Mouse (Mus musculus): ENCODE results near the gene Pid1.
"Not testable (repeated sequence)": the region's sequence is repeated elsewhere in the genome, so short reads cannot be mapped to it uniquely, and the experiment has no call there.

The Pid1 gene

DNA sequence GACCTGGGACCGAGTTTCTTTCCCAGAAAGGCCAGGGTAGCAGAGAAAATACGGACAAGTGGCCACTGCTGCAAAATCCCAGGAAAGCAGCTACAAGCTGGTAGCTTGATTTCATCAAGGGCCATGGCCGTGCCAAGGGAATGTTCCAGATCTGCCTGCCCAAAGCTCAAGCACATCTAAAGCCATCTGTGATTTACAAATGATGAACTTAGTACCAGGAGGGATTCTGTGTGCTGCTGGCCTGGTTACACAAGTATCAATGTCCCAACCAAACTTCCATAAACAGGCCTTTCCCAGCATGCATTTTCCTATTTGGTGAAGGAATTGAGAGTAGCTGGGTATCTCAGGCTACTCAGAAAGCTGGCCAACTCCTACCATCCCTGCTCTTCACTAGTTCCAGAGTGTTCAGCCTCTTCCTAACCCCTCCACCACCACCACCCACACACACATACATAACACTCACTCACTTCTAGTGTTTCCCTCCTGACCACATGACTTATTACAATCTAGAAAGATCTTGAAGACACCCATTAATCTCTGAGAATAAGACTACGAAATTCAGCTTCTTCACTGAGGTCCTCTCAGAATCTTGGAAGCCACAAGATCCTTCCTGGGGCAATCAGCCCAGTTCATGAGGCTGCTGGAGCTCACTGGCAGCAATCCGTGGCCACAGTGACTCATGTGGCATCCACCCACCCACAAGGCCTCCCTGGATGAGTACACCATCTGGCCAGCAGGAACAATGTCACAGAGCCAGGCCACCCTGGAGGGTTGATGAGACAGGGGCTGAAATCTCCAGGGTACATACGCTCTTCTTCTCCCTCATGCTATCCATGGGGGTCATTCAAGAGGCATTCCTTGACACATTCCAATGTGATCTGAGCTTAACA is 4.1 kb downstream of the Pid1 start:
- DNase-seq (ENCODE audit: low read depth, low spot score), result peak; percentile 98

DNA sequence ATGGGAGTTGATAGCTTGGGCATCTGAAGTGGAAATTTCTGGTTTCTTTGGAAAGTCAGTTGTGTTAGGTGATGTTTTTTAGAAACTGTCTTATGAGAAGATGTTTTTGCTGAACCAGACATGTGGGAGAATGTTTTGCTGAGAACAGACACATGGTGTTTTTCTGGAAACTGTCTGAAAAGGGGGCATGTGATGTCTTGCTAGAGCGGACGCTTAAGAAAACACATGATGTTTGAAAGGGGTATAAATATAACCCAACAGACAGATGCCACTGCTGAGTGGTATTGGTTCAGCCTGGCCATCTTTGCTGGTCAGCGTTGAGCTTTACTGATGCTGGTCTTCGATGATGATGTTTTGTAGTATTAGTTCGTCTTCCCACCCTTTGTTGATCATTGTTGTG is 6.8 kb downstream of the Pid1 start:
- no peak for DNase-seq (ENCODE audit: low read depth, low spot score)

DNA sequence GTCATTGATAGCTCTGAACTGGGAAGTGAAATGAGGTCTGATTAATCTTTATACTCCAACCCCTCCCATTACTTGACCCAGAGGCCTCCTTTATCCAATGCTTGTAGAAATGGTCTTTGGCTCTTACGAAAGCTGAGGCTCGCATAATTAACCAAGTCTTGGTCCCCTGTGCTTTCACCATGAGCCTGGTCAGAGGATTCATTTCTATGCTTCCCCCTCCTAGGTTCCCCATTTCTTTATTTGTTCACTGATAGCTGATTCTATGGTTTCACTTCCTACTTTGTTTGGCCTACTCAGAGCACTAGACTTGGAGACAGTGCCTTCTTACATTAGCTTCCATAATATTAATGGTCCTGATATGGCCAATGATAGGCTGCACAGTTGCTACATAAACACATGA is 13.7 kb downstream of the Pid1 start:
- no peak for DNase-seq (ENCODE audit: low read depth, low spot score)

DNA sequence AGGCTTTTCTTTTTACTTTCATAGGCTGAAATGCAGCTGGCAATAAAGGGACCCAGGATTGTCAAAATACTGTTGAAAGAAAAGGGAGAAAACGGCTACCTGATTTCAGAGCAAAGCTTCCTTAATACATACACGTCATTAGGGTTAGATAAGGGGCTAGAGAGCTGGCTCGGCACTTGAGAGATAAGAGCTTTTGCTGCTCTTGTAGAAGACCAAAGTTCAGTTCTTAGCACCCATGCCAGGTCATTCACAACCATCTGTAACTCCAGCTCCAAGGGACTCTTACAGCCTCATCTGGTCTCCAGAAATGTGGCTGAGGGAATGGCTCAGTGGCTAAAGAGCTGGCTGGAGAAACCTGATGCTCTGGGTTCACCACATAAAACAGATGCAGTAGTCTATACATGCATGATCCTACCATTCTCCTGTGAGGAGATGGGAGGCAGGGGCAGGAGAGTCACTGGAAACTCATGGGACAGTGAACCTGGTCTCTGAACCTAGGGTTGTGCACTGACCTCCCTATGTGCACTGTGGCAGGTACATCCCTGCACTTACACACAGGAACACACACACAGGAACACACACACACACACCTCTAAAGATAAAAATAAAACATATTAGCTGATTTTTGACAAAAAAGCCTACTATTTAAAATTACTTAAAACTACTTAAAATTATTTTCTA is 16.0 kb downstream of the Pid1 start:
- no peak for DNase-seq (ENCODE audit: low read depth, low spot score)

DNA sequence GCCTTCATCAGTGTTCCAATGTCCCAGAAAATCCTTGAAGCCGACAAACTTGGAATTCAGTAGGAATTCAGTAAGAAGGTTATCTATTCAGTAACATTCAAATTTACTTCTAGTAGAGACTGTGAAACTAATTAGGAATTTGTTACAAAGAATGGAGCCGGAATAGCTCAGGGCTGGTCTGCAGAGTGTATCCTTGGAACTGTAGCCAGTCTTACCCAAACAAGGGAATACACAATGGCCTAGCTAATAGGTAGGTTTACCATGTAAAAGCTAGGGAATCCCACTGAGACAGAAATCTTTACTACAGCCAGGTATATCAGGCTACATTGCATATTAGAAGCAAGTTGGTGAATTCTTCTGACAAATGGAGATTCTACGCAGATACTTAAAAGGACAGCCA is 31.2 kb downstream of the Pid1 start:
- not testable (repeated sequence) for DNase-seq (ENCODE audit: low read depth, low spot score)

DNA sequence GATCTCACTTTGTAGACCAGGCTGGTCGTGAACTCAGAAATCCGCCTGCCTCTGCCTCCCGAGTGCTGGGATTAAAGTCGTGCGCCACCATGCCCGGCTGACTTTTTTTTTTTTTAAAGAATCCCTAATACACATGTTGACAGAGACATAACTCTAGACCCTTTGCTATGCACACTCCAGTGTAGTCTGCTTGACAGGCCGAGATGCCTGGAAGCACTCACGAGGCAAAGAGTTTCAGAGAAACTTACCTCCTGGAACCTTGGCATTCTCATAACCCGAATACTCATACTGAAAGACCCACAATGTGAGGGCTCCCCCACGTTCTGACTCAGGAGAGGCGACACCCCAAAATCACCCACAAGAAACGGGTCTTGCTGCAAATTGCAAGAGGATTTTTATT is 32.1 kb downstream of the Pid1 start:
- not testable (repeated sequence) for DNase-seq (ENCODE audit: low read depth, low spot score)

DNA sequence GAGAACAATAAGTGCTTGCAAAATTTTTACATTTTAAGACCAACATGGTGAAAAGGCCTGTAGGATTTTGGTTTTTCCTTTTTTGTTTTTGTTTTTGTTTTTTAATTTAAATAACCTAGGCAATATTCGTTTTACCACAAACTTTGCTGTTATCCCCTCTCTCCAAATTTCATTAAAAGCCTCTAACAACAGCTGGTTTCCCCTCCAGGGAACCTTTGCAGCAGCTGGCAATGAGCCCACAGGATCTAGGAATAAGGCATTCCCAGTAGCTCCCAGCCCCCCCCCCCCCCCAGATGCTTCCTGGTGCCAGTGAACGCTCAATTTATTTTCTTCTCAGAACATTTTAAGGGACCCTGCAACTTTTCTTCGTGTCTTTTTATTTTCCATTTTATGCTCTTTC is 38.7 kb downstream of the Pid1 start:
- no peak for DNase-seq (ENCODE audit: low read depth, low spot score)

DNA sequence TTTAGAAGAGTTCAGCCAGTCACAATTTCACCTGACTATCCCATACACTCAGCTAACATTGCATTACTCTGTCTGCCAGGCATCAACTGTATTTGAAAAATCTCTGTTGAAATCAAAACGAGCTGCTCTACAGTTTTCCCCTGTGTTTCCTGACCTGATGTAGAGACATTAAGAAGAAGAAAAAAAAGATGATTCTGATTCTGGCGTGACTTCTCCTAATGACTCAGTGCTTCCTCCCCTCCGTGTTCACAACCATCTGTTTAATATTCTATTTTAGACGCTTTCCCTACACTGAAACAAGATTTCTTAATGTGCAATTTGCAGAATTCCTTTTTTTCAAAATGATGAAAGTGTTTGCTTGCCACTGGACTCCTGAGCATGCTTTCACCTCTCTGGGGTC is 42.7 kb downstream of the Pid1 start:
- peak; percentile 22 for DNase-seq (ENCODE audit: low read depth, low spot score)

DNA sequence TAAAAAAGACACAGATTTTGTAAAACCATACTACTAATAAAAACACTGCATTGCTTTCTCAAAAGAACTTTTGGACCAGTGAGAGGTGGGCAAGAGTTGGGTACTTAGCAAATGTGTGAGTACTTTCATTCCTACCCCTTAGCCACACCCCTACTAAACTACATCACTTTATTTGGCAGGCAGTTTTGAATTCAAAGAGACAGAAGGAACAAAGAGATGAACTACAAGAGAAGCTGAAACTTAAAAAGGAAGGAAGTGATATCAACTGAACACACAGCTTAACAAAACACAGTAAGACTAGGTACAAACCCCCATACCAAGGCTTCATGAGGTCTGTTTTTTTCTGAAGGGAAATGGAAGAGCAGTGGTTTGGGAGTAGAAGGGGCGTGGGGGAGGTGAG is 45.4 kb downstream of the Pid1 start:
- DNase-seq (ENCODE audit: low read depth, low spot score), result no peak

DNA sequence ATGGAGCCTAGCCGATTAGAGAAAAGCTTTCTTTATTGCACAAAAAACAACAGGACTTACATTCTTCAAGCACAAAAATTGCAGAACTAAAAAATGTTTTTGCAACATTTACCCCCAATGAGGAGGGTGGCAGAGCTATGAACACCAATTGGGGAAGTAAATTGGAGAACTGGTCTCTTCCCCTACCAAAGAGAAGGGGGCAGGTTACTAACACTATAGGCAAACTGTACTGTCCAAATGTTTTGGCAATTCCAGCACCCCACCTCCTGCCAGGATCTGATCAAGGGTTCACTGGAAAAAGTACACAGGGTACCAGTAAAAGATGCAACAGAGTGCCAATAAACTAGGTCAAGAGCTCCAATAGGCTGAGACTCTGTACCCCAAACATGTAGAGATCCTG is 46.2 kb downstream of the Pid1 start:
- no peak for DNase-seq (ENCODE audit: low read depth, low spot score)

DNA sequence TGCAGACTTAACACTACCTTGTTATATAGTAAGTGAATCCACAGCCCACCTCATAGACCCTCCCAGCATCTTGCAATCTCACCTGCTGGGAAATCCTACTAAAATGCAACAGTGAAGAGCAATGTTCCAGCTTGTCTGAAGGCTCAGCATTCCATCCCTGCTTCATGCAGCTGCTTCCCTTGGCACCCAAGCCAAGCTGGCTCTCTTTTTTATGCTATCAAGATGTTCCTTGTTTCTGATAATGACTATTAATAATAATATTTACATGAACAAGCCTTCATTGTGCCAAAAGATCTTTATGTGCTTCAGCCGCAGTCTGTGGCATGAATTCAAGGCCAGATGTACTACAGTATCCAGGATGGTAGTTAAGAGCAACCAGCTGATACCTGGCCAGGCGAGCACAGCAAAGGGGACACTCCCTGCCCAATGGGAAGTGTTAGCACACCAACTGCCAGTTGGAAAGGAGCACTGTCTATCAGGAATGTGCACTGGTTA is 54.0 kb downstream of the Pid1 start:
- no peak for DNase-seq (ENCODE audit: low read depth, low spot score)

DNA sequence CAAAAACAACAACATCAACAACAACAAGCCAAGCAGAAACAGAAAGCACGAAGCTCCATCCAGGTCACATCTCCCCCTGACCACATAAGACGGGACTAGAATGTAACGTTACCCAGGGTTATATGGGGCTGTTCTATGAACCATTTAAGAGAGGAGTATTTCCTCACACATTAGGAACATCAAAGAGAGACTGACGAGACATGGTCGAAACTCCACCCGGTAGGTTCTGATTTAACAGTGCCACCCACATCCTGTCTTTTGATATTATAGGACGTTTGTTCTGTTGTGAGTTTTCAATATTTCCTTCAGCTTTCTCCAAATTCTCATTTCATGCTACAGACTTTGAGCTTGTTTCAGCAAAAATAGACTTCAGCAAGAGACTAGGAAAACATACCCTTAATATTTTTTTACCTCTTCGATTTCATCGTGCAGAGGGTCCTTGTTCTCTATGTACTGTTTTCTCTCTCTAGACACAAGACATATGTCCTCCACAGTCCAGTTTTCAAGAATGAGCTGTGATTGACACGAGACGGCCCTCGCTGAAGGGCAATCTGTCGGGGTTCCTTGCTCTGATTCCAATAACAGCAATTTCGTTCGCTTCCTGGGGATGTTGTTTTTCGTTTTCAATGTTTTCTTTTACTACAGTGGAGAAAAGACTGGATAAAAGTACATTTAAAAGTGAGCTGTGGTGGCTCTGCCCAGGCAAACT is 58.1 kb downstream of the Pid1 start:
- no peak for DNase-seq (ENCODE audit: low read depth, low spot score)

DNA sequence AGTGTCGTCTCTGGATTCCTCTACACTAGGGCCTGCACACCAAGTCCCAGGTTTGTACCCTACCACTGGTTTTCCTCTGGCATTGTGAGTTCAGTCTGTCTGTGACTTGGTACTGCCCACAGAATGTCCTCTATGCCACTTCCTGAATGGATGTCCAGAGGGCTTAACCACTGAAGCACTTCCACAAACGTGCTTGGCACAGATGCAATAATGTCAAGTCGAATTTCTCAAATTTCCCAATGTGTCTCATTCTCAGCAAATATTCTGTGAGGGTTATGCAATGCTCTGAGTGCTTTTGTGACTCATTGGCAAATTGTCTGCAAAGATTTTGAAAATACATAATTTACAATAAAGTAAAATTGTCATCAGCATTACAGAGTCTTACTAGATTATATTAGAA is 61.2 kb downstream of the Pid1 start:
- peak; percentile 93 for DNase-seq (ENCODE audit: low read depth, low spot score)

DNA sequence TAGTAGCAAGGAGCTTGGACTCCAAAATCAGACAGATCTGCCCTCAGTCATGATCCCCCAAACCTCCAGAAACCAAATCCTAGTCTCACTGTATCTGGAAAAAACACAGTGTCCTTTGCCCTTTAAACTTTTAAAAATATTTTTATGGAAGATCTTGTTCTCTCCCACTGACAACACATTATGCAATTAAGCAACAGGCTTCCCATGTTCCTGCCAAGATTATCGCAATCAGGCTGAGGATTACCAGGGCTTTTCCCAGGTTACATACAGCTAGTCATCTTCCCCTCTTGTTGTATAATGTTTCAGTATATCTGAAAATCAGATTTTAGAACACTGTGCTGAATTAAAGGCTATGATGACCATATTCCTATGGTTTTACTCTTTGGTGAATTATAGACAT is 64.3 kb downstream of the Pid1 start:
- no peak for DNase-seq (ENCODE audit: low read depth, low spot score)

DNA sequence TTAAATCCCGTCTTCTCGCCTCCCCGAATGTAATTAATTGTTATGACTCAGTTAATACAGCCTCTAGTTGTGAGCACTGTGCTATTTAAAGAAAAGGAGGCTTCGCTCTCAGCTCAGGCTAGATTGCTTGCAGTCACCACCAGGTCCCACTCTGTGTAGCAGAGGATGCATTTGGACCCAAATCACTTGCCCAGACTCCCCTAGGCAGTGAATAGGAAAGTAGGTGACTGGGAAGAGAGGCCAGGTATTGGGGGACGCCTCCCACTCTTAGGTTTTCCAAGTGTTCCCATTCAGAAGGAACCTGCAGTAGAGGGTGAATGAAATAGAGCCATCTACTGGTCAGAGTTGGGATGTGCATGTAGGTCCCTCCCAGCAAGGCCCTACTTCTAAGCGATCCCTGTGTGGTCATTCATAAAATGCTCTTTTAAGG is 77.3 kb downstream of the Pid1 start:
- DNase-seq (ENCODE audit: low read depth, low spot score), result peak; percentile 78

DNA sequence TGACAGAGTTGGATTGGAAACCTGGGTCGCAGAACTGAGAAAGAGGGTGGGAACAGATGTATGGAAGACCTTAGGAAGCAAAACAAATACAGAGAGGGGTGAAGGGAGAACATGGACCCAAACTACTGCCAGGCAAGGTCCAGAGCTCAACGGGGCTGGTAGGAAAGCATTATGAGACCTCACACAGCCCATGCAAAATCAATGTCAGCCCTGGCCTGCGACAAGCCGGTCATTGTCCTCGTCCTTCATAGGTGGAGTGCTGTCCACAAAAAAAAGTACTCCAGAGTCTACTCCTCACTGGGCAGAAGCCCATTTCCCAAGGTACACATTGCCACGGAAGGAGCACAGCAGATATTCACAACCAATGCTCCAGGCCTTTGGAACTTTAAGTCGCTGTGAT is 78.4 kb downstream of the Pid1 start:
- no peak for DNase-seq (ENCODE audit: low read depth, low spot score)

DNA sequence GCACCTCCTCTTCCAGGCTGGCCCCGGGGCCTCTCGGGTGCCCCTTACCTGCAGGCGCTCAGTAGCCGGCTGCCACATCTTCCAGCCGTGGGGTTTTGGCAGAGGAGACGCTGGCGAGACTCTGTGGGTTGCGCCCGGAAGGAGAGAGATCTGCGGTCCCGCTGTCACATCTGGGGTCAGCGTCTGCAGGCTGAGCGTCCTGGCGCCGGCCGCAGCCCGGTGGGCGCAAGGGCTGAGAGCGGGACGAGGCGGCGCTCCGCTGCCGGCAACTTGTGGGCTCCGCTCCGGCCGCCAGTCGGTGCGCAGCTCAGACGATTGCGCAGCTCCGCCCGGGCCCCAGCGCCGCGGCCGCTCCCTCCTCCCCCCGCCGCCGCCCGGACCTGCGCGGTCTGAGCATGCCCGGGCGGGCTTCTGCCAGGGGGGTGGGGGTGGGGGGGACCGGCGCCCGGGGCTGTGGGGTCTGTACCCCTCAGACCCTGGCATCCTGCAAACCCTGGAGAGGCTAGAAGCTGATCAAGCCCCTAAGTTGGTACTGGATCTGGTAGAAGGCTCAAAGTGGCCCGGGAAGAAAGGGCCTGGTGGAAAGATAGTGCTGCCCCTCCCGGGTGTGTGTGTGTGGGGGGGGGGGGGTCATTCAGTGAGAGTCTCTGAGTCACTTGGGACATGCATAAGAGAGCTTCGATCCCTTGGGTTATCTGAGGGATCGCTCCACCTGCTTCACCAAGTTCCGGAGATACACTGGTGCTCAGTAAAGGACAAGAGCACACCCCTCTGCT is 79.5 kb downstream of the Pid1 start:
- DNase-seq (ENCODE audit: low read depth, low spot score), result no peak

DNA sequence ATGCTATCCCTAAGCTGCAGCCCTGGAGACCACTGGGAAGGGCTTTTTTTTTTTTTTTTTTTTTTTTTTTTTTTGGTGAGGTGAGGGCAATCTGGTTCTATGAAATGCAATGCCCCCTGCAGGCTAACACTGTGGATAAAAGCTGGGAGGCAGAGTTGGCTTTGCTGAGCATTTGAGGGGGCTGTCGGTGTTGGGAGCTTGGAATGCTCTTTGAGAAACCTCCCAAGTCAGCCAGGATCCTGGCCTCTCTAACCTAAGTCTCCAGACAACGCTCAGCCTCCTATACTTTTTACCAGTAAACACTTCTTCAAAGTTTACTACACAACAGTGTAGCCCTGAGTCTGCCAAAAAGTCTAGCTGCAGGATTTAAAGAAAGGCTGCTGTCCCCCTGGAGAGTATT is 80.9 kb downstream of the Pid1 start:
- DNase-seq (ENCODE audit: low read depth, low spot score), result peak; percentile 40

DNA sequence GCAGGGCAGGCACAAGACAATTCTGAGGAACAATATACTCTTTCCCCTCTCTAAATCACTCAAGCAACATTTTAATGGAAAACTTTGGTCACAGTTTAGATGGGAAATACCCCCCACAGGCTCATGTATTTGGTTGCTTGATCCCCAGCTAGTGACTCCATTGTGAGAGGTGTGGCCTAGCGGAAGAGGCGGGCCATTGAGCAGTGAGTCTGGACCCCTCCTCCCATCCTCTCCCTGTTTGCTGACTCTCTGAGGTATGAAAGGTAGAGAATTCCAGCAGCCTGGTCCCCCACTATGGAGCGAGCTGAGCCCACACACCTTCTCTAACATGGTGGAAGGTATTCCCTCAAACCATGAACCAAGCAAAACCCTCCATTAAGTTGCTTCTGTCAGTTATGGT is 83.8 kb downstream of the Pid1 start:
- no peak for DNase-seq (ENCODE audit: low read depth, low spot score)

DNA sequence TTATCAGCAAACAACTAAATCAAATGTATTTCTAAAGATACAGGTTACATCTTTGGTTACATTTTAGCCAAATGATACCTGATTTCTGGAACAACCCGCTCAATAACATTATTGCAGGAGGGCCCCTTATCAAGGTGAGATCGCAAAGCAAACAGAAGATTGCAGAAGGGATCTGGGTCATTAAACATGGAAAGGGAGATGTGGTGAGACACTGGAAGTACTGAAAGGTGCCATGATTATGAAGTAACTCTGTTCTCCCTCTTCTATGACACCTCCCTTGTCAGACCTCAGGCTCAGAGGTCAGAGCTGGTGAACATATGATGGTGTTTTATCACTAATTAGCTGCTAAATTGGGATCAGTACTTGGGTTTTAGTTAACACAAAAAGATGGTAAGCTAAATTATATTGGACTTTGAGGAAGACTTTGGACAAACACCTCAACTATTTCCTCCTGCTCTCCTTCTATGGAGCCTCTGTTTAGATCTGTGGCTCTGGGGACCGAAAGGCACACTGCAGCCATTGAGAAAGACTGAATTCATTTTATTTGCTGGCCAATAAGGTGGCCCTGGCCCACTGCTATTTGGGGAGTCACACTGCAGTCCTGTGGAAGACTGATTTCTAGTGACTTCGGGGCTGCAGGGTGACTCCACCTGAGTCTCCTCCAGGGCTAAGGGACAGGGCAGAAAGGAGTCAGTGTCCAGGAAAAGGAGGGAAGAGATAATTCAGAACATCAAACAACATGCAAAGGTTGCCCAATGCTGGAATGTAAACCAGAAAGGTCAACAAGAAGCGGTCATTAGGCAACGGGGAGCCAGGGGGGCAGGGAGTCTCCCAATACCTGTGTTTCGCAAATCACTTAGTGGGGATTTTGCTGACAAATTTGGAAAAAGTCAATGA is 85.4 kb downstream of the Pid1 start:
- DNase-seq (ENCODE audit: low read depth, low spot score), result no peak

DNA sequence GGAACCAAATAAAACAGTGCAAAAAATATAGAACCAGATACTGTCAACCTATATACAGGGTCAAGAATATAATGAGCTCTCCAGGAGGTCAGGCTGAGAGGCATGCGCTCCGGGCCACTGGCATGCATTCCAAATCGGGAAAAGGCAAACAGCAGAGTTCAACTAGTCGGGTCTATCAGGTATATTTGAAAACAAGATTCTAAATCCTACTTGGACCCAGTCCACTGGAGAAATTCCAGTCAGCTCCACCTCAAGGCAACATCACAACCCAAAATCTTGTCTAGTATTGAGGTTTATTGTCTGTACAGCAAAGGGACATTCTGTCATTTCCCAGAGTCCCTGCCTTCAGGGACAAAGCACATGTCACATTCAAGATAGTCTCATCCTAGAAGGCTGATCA is 91.0 kb downstream of the Pid1 start:
- DNase-seq (ENCODE audit: low read depth, low spot score), result no peak

Measured in 3T3-L1 (cell line).